Mouse (Mus musculus) cortical plate, adult 2 months (tissue): Measurements from ENCODE around the gene Gemin5. TPM values are rescaled to one million over a fixed set of nuclear protein-coding genes. Genes with fewer than 3 reads are reported as not detected.

Experiments
- H3K27ac ChIP-seq: fragments of 200-500 bp; 2 replicates; pipeline ENCODE4 v1.5.1; 2012; ENCODE audit warnings: low read length, control low read depth, inconsistent platforms; ENCODE audit not compliant: insufficient read depth
- H3K4me1 ChIP-seq: fragments of 200-500 bp; 2 replicates; pipeline ENCODE4 v1.6.1; 2011; ENCODE audit warnings: low read length; ENCODE audit not compliant: control insufficient read depth, insufficient read depth
- H3K4me3 ChIP-seq: fragments of 200-500 bp; 2 replicates; pipeline ENCODE4 v1.5.1; 2011; ENCODE audit warnings: mild to moderate bottlenecking, low read length, control low read depth; ENCODE audit not compliant: insufficient read depth
- CTCF ChIP-seq: fragments of 200-500 bp; IDR thresholded peaks from 2 replicates; pipeline ENCODE4 v1.5.1; 2011; ENCODE audit warnings: mild to moderate bottlenecking, control low read depth, low read length; ENCODE audit not compliant: insufficient read depth; ENCODE audit errors: extremely low read depth
- POLR2A ChIP-seq: fragments of 200-500 bp; IDR thresholded peaks from 2 replicates; pipeline ENCODE4 v1.6.1; 2011; ENCODE audit warnings: mild to moderate bottlenecking, low read length, control low read depth; ENCODE audit not compliant: insufficient read depth; ENCODE audit errors: extremely low read depth
- polyA plus RNA-seq: library from polyadenylated mRNA; depleted of rRNA; stranded (reverse); fragments of >200 nt; gene quantifications from 2 replicates; pipeline ENCODE4 v1.2.3, GENCODE M21; 2012

The Gemin5 gene
- polyA plus RNA-seq, 1 experiment = 8.6 TPM

DNA sequence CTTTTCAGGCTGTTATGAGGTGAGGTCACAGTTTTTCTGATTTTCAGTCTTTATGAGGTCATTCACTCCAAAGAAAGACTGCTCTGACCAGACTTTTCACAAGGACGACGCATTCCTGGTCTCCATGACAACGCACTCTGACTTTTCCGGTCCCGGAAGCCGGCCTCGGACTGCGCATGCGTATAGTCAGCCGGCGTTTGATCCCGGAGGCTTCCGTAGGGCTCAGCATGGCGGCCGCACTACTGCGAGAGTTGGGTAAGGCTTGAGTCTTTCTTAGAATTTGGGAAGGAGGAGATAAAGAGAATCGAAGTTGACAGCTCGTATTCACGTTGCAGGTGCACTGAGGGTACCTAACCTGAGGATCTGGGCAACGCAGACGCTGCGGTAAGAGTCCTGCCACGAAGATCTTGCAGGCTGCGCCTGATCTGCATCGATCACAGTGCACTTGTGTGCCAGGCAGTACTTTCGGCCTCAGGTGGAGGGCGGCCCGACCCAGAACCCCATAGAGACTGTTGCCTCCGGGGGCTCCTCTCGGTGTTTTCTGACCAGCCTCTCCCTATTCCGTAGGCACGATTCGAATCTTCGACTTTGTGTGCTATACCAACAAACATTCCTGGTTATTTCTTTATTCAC is 3.2 kb upstream of the Gemin5 start, which contains the start of gene Mrpl22:
TSS of gene Mrpl22 (plus strand) at position 203 of the 633 bp plus-strand sequence.
- Histone ChIP-seq H3K27ac (no peak within 1 kb of the TSS), H3K4me1 (peaks cover 5% of the 10 kb centered on the region; the same call in 1 of the 2 replicates), H3K4me3 (peak within 1 kb of the TSS; percentile 88)
- TF ChIP-seq CTCF (no peak), POLR2A (peak; percentile 64; the same call in 1 of the 2 replicates)

DNA sequence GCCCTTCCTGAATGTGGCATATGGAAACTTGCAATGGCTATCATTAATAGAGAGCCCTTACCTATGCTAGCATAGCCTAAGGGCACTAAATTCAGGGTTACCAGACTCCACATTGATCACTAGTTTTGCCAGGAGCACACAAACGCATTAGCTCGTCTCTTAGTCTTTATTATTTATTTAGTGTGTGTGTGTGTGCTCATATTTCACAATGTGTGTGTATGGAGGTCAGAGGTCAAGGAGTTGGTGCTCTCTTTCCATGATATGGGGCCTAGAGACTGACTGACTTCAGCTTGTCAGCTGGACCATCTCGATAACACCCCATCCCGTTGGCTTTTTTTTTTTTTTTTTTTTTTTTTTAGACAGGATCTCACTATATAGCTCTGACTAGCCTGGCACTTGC is 1.3 kb upstream of the Gemin5 start:
- Histone ChIP-seq H3K4me1 (peaks cover 5% of the 10 kb centered on the region; the same call in 1 of the 2 replicates), H3K4me3 (no peak overlapping the region)
- TF ChIP-seq POLR2A (no peak), CTCF (no peak)

DNA sequence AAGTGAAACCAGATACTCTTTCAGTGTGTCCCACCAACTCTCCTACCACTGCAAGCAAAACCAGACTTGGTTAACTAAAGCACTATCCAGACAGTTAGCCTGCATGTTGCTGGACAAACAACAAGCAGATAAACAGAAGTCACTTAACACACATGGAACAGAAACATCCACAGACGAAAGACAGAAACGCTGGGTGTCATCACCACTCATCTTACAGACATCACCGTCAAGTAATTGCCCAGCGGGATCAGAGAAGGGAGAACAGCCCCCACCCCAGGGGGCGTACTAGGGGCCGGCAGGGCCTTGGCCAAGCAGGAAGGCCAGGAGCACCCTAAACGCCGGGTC is 545 bp downstream of the Gemin5 start:
- H3K27ac ChIP-seq = no peak overlapping the region
- H3K4me3 ChIP-seq = peak overlapping the region; percentile 61
- peaks cover 5% of the 10 kb centered on the region; the same call in 1 of the 2 replicates for H3K4me1 ChIP-seq
- TF ChIP-seq CTCF (no peak), POLR2A (no peak)

More for the DNA sequence above, 1.3 kb upstream of the Gemin5 start:
- no peak overlapping the region for H3K27ac ChIP-seq

DNA sequence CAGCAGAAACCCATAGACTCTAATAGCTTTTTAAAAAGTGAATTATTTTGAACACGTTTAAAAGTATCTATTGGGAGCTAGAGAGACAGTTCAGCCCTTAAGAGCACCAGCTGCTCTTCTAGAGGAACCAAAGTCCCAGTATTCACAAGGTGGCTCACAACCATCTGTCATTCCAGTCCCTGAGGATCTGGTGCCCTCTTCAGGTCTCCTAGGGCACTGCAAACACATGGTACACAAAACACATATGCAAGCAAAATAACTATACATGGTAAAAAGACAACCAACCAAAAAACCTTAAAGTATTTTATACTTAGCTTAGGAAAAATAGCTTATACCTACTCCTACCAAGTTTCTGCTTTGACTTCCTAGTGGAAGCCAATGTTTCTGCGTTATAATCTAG is 3.3 kb downstream of the Gemin5 start:
- H3K27ac ChIP-seq = no peak overlapping the region
- H3K4me3 ChIP-seq = no peak overlapping the region
- TF ChIP-seq POLR2A (no peak), CTCF (no peak)
- peaks cover 4% of the 10 kb centered on the region; the same call in 1 of the 2 replicates for H3K4me1 ChIP-seq

- TF ChIP-seq POLR2A (no peak), CTCF (no peak)
- H3K4me1 ChIP-seq = no peaks in the 10 kb centered on the region
- no peak overlapping the region for H3K27ac ChIP-seq
These were observed 11.5 kb downstream of the Gemin5 start for GRCm38 (mm10) chr11:58156871-58157270.

GRCm38 (mm10) chr11:58155458-58155857 is 12.9 kb downstream of the Gemin5 start:
- Histone ChIP-seq H3K4me1 (no peaks in the 10 kb centered on the region), H3K4me3 (no peak overlapping the region), H3K27ac (no peak overlapping the region)
- TF ChIP-seq POLR2A (no peak), CTCF (no peak)

More at GRCm38 (mm10) chr11:58156871-58157270, 11.5 kb downstream of the Gemin5 start:
- no peak overlapping the region for H3K4me3 ChIP-seq

DNA sequence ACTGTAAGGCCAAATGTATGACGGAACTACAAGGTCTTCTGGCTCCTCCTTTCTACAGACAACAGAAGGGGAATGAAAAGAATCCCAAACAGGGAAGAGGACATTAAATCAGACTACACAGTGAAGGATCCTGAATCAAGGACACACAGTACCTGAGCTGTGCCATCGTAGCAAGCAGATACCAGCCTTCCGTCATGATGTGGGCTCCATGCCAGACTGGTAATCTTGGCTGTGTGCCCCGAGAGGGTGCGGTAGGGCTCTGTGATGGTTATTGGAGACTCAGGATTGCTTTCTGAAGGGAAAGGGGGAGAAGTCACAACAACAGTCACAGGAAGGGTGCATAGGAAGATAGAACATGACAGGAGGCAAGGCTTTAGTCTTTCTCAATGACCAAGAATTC is 22.1 kb downstream of the Gemin5 start:
- TF ChIP-seq CTCF (no peak), POLR2A (no peak)
- no peaks in the 10 kb centered on the region for H3K4me1 ChIP-seq
- no peak overlapping the region for H3K4me3 ChIP-seq
- H3K27ac ChIP-seq = no peak overlapping the region

DNA sequence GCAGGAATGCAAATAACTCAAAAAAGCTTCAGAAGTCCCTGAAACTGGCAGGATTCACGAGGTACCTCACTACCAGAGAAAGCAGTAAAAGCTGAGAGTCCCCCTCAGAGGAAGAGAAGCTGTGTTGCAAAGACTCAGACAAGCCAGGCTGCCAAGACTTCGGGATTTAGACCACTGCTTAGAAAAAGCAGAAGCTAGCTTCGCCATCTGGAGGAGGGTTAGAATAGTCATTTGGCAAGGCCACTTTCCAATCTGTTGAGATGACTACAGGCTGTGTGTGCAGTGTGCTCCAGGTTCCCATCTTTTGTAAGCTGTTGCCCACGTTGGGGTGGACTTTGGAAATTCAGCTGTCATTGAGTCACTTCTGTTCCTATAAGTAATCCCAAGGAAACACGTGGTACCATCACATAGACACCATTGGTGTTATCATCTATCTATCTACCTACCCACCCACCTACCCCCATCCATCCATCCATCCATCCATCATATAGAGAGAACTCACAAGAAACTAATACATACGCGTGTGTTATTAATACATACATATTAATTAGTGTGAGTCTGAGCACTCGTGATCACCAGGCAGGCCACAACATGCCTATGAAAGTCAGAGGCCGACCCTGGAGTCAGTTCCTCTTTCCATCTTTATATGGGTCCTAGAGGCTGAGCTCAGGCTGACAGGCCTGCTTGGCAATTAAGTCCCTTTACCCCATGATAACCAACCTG is 24.5 kb downstream of the Gemin5 start:
- no peaks in the 10 kb centered on the region for H3K4me1 ChIP-seq
- no peak overlapping the region for H3K27ac ChIP-seq
- no peak overlapping the region for H3K4me3 ChIP-seq
- TF ChIP-seq CTCF (no peak), POLR2A (no peak)

GRCm38 (mm10) chr11:58139466-58139865 is 28.9 kb downstream of the Gemin5 start:
- H3K27ac ChIP-seq = no peak overlapping the region
- H3K4me1 ChIP-seq = no peaks in the 10 kb centered on the region
- TF ChIP-seq POLR2A (no peak), CTCF (no peak)
- H3K4me3 ChIP-seq = no peak overlapping the region

- Histone ChIP-seq H3K4me1 (no peaks in the 10 kb centered on the region), H3K27ac (no peak overlapping the region), H3K4me3 (no peak overlapping the region)
- TF ChIP-seq POLR2A = no peak
- no peak for TF ChIP-seq CTCF
These were observed 29.5 kb downstream of the Gemin5 start for GRCm38 (mm10) chr11:58138821-58139220.
